Mouse (Mus musculus) CH12.LX (cell line): ENCODE data around the gene Slc29a3. TPM values are rescaled to one million over a fixed set of nuclear protein-coding genes. Genes with fewer than 3 reads are reported as not detected.

Experiments used
- DNase-seq: peaks from one replicate; pipeline ENCODE4 v3.0.0-alpha.2; 2013; ENCODE audit errors: extremely low read depth
- H3K27ac ChIP-seq: 2 replicates; pipeline ENCODE4 v1.5.1; 2012; ENCODE audit warnings: low read depth, mild to moderate bottlenecking, control low read depth, moderate library complexity; ENCODE audit not compliant: insufficient read depth
- H3K27me3 ChIP-seq: replicated peaks from 2 replicates; pipeline ENCODE3; 2012; ENCODE audit warnings: inconsistent platforms
- H3K36me3 ChIP-seq, 2 experiments: replicated peaks in 1 of 2; 2 replicates each; pipeline versions ENCODE3 to v1.6.1; 2012; ENCODE audit warnings: inconsistent platforms in 1 of 2, low read length in 1 of 2, mild to moderate bottlenecking in 1 of 2, mixed read lengths in 1 of 2, moderate library complexity in 1 of 2; ENCODE audit not compliant: control insufficient read depth in 1 of 2, insufficient read depth in 1 of 2
- H3K4me1 ChIP-seq, 2 experiments: 2 replicates each; pipeline ENCODE4 v1.6.1; 2012; ENCODE audit warnings: inconsistent platforms in 1 of 2, moderate library complexity in 1 of 2; ENCODE audit not compliant: insufficient read depth in 2 of 2, control insufficient read depth in 1 of 2
- H3K4me2 ChIP-seq: 2 replicates; pipeline ENCODE4 v1.6.1; 2012; ENCODE audit warnings: low read depth, mild to moderate bottlenecking, control low read depth; ENCODE audit not compliant: poor library complexity, insufficient read depth, severe bottlenecking
- H3K4me3 ChIP-seq, 3 experiments: fragments of 150-350 bp in 1 of 3; sonication (generic) in 1 of 3; replicated peaks in 1 of 3; 2 replicates each; pipeline versions ENCODE3 to v1.5.1; 2011 to 2012; ENCODE audit warnings: low read depth in 2 of 3, low read length in 2 of 3, mild to moderate bottlenecking in 2 of 3, moderate library complexity in 2 of 3, control low read depth in 1 of 3, improper control_type of control experiment in 1 of 3, inconsistent platforms in 1 of 3, mixed read lengths in 1 of 3; ENCODE audit not compliant: poor library complexity in 1 of 3
- H3K79me2 ChIP-seq: replicated peaks from 2 replicates; pipeline ENCODE4 v1.6.1; 2012; ENCODE audit warnings: mild to moderate bottlenecking, moderate library complexity; ENCODE audit not compliant: control insufficient read depth, poor library complexity, insufficient read depth, severe bottlenecking; ENCODE audit errors: extremely low read depth
- H3K9ac ChIP-seq: 2 replicates; pipeline ENCODE4 v1.6.1; 2012; ENCODE audit warnings: low read depth, mild to moderate bottlenecking, control low read depth, moderate library complexity; ENCODE audit not compliant: insufficient read depth
- H3K9me3 ChIP-seq: replicated peaks from 2 replicates; pipeline ENCODE3; 2012; ENCODE audit warnings: low read length, inconsistent platforms, mixed read lengths
- BHLHE40 ChIP-seq: IDR thresholded peaks from 2 replicates; pipeline ENCODE4 v1.6.1; 2011; ENCODE audit warnings: mild to moderate bottlenecking, low read depth, low read length, improper control_type of control experiment
- CHD2 ChIP-seq: IDR thresholded peaks from 2 replicates; pipeline ENCODE4 v1.6.1; 2011; ENCODE audit warnings: low read length, improper control_type of control experiment
- CTCF ChIP-seq, 2 experiments: IDR thresholded peaks in 1 of 2; conservative IDR thresholded peaks in 1 of 2; 2 replicates each; pipeline ENCODE4 v1.5.1; 2011 to 2012; ENCODE audit warnings: low read depth in 2 of 2, low read length in 2 of 2, improper control_type of control experiment in 1 of 2, inconsistent platforms in 1 of 2, mild to moderate bottlenecking in 1 of 2, moderate library complexity in 1 of 2
- ELF1 ChIP-seq: IDR thresholded peaks from 2 replicates; pipeline ENCODE4 v1.6.1; 2014; ENCODE audit warnings: low read depth, mild to moderate bottlenecking, inconsistent platforms, low read length, improper control_type of control experiment
- EP300 ChIP-seq: IDR thresholded peaks from 2 replicates; pipeline ENCODE4 v1.6.1; 2011; ENCODE audit warnings: low read length, improper control_type of control experiment
- IRF4 ChIP-seq: IDR thresholded peaks from 2 replicates; pipeline ENCODE4 v1.6.1; 2014; ENCODE audit warnings: low read depth, mild to moderate bottlenecking, inconsistent platforms, low read length, improper control_type of control experiment
- JUND ChIP-seq: conservative IDR thresholded peaks from 2 replicates; pipeline ENCODE4 v1.6.1; 2011; ENCODE audit warnings: low read depth, low read length, improper control_type of control experiment
- KAT2A ChIP-seq: IDR thresholded peaks from 2 replicates; pipeline ENCODE4 v1.6.1; 2012; ENCODE audit warnings: low read length, improper control_type of control experiment, inconsistent platforms; ENCODE audit not compliant: insufficient replicate concordance
- MAFK ChIP-seq: IDR thresholded peaks from 2 replicates; pipeline ENCODE4 v1.6.1; 2011; ENCODE audit warnings: low read length, improper control_type of control experiment; ENCODE audit not compliant: insufficient replicate concordance
- MAZ ChIP-seq: IDR thresholded peaks from 2 replicates; pipeline ENCODE4 v1.6.1; 2012; ENCODE audit warnings: low read depth, mild to moderate bottlenecking, inconsistent platforms, low read length, improper control_type of control experiment, moderate library complexity
- MEF2A ChIP-seq: IDR thresholded peaks from 2 replicates; pipeline ENCODE4 v1.6.1; 2014; ENCODE audit warnings: low read depth, mild to moderate bottlenecking, inconsistent platforms, low read length, improper control_type of control experiment, borderline replicate concordance
- MXI1 ChIP-seq: IDR thresholded peaks from 2 replicates; pipeline ENCODE4 v1.6.1; 2011; ENCODE audit warnings: mild to moderate bottlenecking, low read depth, low read length, improper control_type of control experiment
- MYC ChIP-seq: IDR thresholded peaks from 2 replicates; pipeline ENCODE4 v1.6.1; 2011; ENCODE audit warnings: low read depth, mild to moderate bottlenecking, improper control_type of control experiment, low read length
- NRF1 ChIP-seq: IDR thresholded peaks from 2 replicates; pipeline ENCODE4 v1.6.1; 2014; ENCODE audit warnings: low read depth, mild to moderate bottlenecking, inconsistent platforms, low read length, improper control_type of control experiment, moderate library complexity
- POLR2A ChIP-seq: IDR thresholded peaks from 2 replicates; pipeline ENCODE4 v1.6.1; 2011; ENCODE audit warnings: low read depth, mild to moderate bottlenecking, improper control_type of control experiment, low read length
- POLR2AphosphoS2 ChIP-seq: IDR thresholded peaks from 2 replicates; pipeline ENCODE4 v1.6.1; 2011; ENCODE audit warnings: low read depth, low read length, improper control_type of control experiment
- RAD21 ChIP-seq: IDR thresholded peaks from 2 replicates; pipeline ENCODE4 v1.6.1; 2011; ENCODE audit warnings: low read depth, mild to moderate bottlenecking, low read length, improper control_type of control experiment, moderate library complexity
- SIN3A ChIP-seq: IDR thresholded peaks from 2 replicates; pipeline ENCODE4 v1.6.1; 2012; ENCODE audit warnings: low read length, improper control_type of control experiment, inconsistent platforms
- SMC3 ChIP-seq: IDR thresholded peaks from 2 replicates; pipeline ENCODE4 v1.6.1; 2011; ENCODE audit warnings: low read depth, low read length, improper control_type of control experiment
- TBP ChIP-seq: conservative IDR thresholded peaks from 2 replicates; pipeline ENCODE4 v1.6.1; 2011; ENCODE audit warnings: low read depth, low read length, improper control_type of control experiment
- TCF12 ChIP-seq: IDR thresholded peaks from 2 replicates; pipeline ENCODE4 v1.6.1; 2014; ENCODE audit warnings: low read depth, mild to moderate bottlenecking, inconsistent platforms, low read length, improper control_type of control experiment
- USF2 ChIP-seq: conservative IDR thresholded peaks from 2 replicates; pipeline ENCODE4 v1.6.1; 2011; ENCODE audit warnings: low read depth, low read length, improper control_type of control experiment
- ZC3H11A ChIP-seq: IDR thresholded peaks from 2 replicates; pipeline ENCODE4 v1.6.1; 2012; ENCODE audit warnings: low read depth, mild to moderate bottlenecking, inconsistent platforms, low read length, improper control_type of control experiment
- ZNF384 ChIP-seq: IDR thresholded peaks from 2 replicates; pipeline ENCODE4 v1.6.1; 2012; ENCODE audit warnings: low read depth, low read length, improper control_type of control experiment, inconsistent platforms
- dilution Hi-C: fragments of 300-500 bp; cut with MboI; formaldehyde crosslinking; loops from 2 replicates; pipeline ENCODE4 v1.14.3; 2020; ENCODE audit warnings: low sequenced_read_pairs; ENCODE audit not compliant: extremely low pct_unique_long_range_greater_than_20kb, extremely low pct_ligation_motif_present
- in situ Hi-C: fragments of 300-500 bp; cut with MboI; formaldehyde crosslinking; loops from 3 replicates; pipeline ENCODE4 v1.14.3; 2019; ENCODE audit warnings: low sequenced_read_pairs, low pct_ligation_motif_present, low pct_unique_long_range_greater_than_20kb, mixed read lengths
- polyA plus RNA-seq: library from polyadenylated mRNA; unstranded; fragments of >175 nt; gene quantifications from 2 replicates; pipeline ENCODE4 v1.2.1, GENCODE M21; 2012; ENCODE audit warnings: low read depth; ENCODE audit not compliant: insufficient read length
- total RNA-seq, 2 experiments: library from RNA; depleted of rRNA; stranded (reverse); fragments of 300-350 nt in 1 of 2; fragments of >200 nt in 1 of 2; gene quantifications; 2 replicates each; pipeline ENCODE4 v1.2.3; 2012 to 2014

Slc29a3 gene
- total and polyA plus RNA-seq, 3 experiments, result 4.1 to 19.1 (median 5.9) TPM

GRCm38 (mm10) chr10:60778542-60778941 is 25.9 kb upstream of the Slc29a3 start:
- TF ChIP-seq CTCF (conservative IDR thresholded peaks at IDR 0.05 in 1 of 2, IDR thresholded peaks at IDR 0.05 in 1 of 2; ENCODE audit: low read depth in 2 of 2, low read length in 2 of 2) (peak; percentile 69 to 70), RAD21 (peak; percentile 38), MEF2A (no peak), MYC (no peak), SMC3 (peak; percentile 75)
- TF ChIP-seq, all 38 proteins: peak for 3
- Histone ChIP-seq H3K4me2 (no peak overlapping the region), H3K27me3 (peaks cover 55% of the 10 kb centered on the region), H3K4me3 (no peak overlapping the region), H3K79me2 (no peaks in the 10 kb centered on the region), H3K4me1 (no peaks in the 10 kb centered on the region; a peak in 1 of 4 replicates), H3K27ac (no peak overlapping the region), H3K9ac (no peak overlapping the region), H3K36me3 (no peaks in the 10 kb centered on the region), H3K9me3 (no peaks in the 10 kb centered on the region)
- DNase-seq, result peak; percentile 27
- dilution Hi-C loops (no loop called here), in situ Hi-C loops (loop anchor here (5.0 kb wide), 1 partner anchor 274 kb away; no protein-coding TSS in a partner anchor)

GRCm38 (mm10) chr10:60775473-60775872 is 22.9 kb upstream of the Slc29a3 start:
- H3K4me1 ChIP-seq, result no peaks in the 10 kb centered on the region; a peak in 1 of 4 replicates
- TF ChIP-seq CTCF (conservative IDR thresholded peaks at IDR 0.05 in 1 of 2, IDR thresholded peaks at IDR 0.05 in 1 of 2; ENCODE audit: low read depth in 2 of 2, low read length in 2 of 2), result peak; percentile 66 to 67; a peak in 3 of 4 replicates
- TF ChIP-seq MAZ, result no peak
- no peak for TF ChIP-seq IRF4
- TF ChIP-seq MEF2A, result no peak
- TF ChIP-seq KAT2A, result no peak
- peak; percentile 26 for TF ChIP-seq RAD21
- TF ChIP-seq SMC3, result peak; percentile 29
- TF ChIP-seq, all 38 proteins: peak for 3
- Histone ChIP-seq H3K79me2 (no peaks in the 10 kb centered on the region), H3K27ac (no peak overlapping the region), H3K27me3 (peaks cover 52% of the 10 kb centered on the region), H3K36me3 (no peaks in the 10 kb centered on the region), H3K9ac (no peak overlapping the region), H3K4me2 (no peak overlapping the region), H3K9me3 (no peaks in the 10 kb centered on the region), H3K4me3 (no peak overlapping the region)
- peak; percentile 15 for DNase-seq
- in situ Hi-C loops (loop anchor here (5.0 kb wide), 1 partner anchor 277 kb away; no protein-coding TSS in a partner anchor), dilution Hi-C loops (no loop called here)

GRCm38 (mm10) chr10:60774616-60775015 is 22.0 kb upstream of the Slc29a3 start:
- Histone ChIP-seq H3K9ac (no peak overlapping the region), H3K36me3 (no peaks in the 10 kb centered on the region)
- DNase-seq, result no peak
- TF ChIP-seq MAFK, result no peak
- TF ChIP-seq POLR2AphosphoS2, result no peak
- no peak for TF ChIP-seq SIN3A
- TF ChIP-seq MXI1, result no peak
- no peak for TF ChIP-seq USF2
- no peak for TF ChIP-seq SMC3
- no peak for TF ChIP-seq ELF1
- no peak for TF ChIP-seq TCF12
- no peak for TF ChIP-seq BHLHE40
- TF ChIP-seq CHD2, result no peak
- no peak for TF ChIP-seq ZNF384
- no peak for TF ChIP-seq JUND
- TF ChIP-seq NRF1, result no peak
- no peak for TF ChIP-seq MEF2A
- no peak for TF ChIP-seq ZC3H11A
- no peak for TF ChIP-seq KAT2A
- TF ChIP-seq TBP, result no peak
- no peak for TF ChIP-seq EP300
- TF ChIP-seq MYC, result no peak
- TF ChIP-seq POLR2A, result no peak
- TF ChIP-seq, all 38 proteins: peak for 0
- dilution Hi-C loops (loop anchor here (25.0 kb wide), 1 partner anchor 288 kb away; no protein-coding TSS in a partner anchor), in situ Hi-C loops (loop anchor here (5.0 kb wide), 1 partner anchor 278 kb away; no protein-coding TSS in a partner anchor)
- Histone ChIP-seq H3K79me2 (no peaks in the 10 kb centered on the region), H3K4me1 (no peaks in the 10 kb centered on the region; a peak in 1 of 4 replicates), H3K27ac (no peak overlapping the region), H3K27me3 (peaks cover 56% of the 10 kb centered on the region), H3K4me3 (no peak overlapping the region), H3K4me2 (no peak overlapping the region), H3K9me3 (no peaks in the 10 kb centered on the region)
